ENCODE assay signal across 14 mouse cellular contexts in the genomic region with DNA sequence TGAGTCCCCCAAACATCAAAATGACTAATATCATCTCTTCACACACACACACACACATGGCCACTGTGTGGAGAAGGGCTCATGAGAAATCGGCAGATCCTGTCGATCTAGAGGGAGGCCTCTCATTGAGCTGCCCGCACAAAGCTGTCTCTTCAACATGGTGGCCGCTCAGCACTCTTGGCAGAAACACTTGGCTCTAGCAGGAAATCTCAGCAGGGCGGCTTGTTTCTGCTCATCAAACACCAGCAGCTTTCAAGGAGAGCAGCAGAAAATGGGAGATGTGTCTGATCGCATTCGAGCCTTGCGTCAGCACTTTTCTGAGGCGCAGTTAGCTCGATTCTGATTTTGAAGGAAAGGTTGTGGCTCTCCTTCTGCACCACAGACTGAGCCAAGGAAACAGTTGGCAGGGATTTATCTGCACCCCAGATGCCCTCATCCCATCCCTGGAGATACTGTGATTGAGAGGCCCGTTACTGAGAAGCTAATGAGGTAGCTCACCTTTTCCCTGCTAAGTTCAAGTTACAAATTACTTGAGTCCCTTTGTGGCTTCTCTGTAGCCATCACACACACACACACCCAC.
DNase-seq lines count a peak whose midpoint lies in the region; ATAC-seq and TF ChIP-seq lines count a peak whose summit lies in the region.
"Had no signal": no experiment of that assay in that cellular context is flagged by ENCODE, and none has a peak within 500 bp of the region (broad histone marks: within the 10 kb centered on the region; RNA-seq: fewer than 3 reads in every experiment).

No protein-coding gene starts in this region.

- H3K4me1 ChIP-seq in forebrain, postnatal 0 days (ENCODE audit: insufficient read depth): no peaks in the 10 kb centered on the region; the same call in 1 of the 2 replicates

- no peaks in the 10 kb centered on the region for H3K27me3 ChIP-seq in forebrain, postnatal 0 days (ENCODE audit: insufficient read depth, low read length)
- H3K27me3 ChIP-seq: liver, embryonic 12.5 days; neural tube, embryonic 12.5 days had no signal

- H3K4me2 ChIP-seq in forebrain, postnatal 0 days (ENCODE audit: low read depth): no peak overlapping the region
- H3K4me2 ChIP-seq: liver, embryonic 12.5 days; neural tube, embryonic 12.5 days had no signal

- 49% methylated on average over 11 of the region's 11 CpGs for WGBS in forebrain, postnatal 0 days

- H3K9ac ChIP-seq in forebrain, postnatal 0 days: no peak overlapping the region
- H3K9ac ChIP-seq: liver, embryonic 12.5 days; neural tube, embryonic 12.5 days had no signal

- peak; percentile 5 for DNase-seq in layer of hippocampus, adult 11-12 months (ENCODE audit: low spot score)
- DNase-seq in layer of hippocampus, postnatal 36 days: no peak
- peak; percentile 55 to 58 for DNase-seq in right cerebral cortex, postnatal 10 days (ENCODE audit: low spot score in 2 of 2)
- DNase-seq in right cerebral cortex, postnatal 25 days: no peak
- DNase-seq in forebrain, postnatal 0 days: peak; percentile 51
- no peak for DNase-seq in testis, postnatal 14 days (ENCODE audit: low spot score)
- DNase-seq in thymus, postnatal 25 days: no peak
- DNase-seq: adrenal gland, postnatal 10 days; B cell, adult 2 months; heart, postnatal 10 days; kidney, adult 2 months had no signal

- TF ChIP-seq CTCF in forebrain, postnatal 0 days (IDR thresholded peaks at IDR 0.05; ENCODE audit: low read depth): no peak

- no peaks in the 10 kb centered on the region for H3K36me3 ChIP-seq in forebrain, postnatal 0 days (ENCODE audit: insufficient read depth)
- H3K36me3 ChIP-seq: liver, embryonic 12.5 days; neural tube, embryonic 12.5 days had no signal

- ATAC-seq in forebrain, postnatal 0 days: peak; percentile 78
- no peak for ATAC-seq in granulocyte monocyte progenitor cell, adult 5-6 weeks (replicated peaks; ENCODE audit: poor library complexity, severe bottlenecking)
- ATAC-seq: liver, embryonic 12.5 days had no signal

- H3K9me3 ChIP-seq in forebrain, postnatal 0 days (ENCODE audit: low read length): no peaks in the 10 kb centered on the region
- H3K9me3 ChIP-seq: liver, embryonic 12.5 days; neural tube, embryonic 12.5 days had no signal

- no peak overlapping the region; the same call in 1 of the 2 replicates for H3K27ac ChIP-seq in forebrain, postnatal 0 days (ENCODE audit: low read depth, low read length)
- H3K27ac ChIP-seq: liver, embryonic 12.5 days; neural tube, embryonic 12.5 days had no signal

- H3K4me3 ChIP-seq in forebrain, postnatal 0 days (ENCODE audit: low read depth, low read length): no peak overlapping the region
- H3K4me3 ChIP-seq: liver, embryonic 12.5 days; neural tube, embryonic 12.5 days had no signal

Comparison
In these comparisons a context has a peak if more than half of its experiments do, and no peak if none do; other contexts are left out.
1. DNase-seq: peak in layer of hippocampus, adult 11-12 months (single experiment), right cerebral cortex, postnatal 10 days (2 of 2) and forebrain, postnatal 0 days (single experiment); none in layer of hippocampus, postnatal 36 days (0 of 2), right cerebral cortex, postnatal 25 days (single experiment), testis, postnatal 14 days (single experiment) and thymus, postnatal 25 days (single experiment).